Mouse (Mus musculus) testis, postnatal 14 days (tissue): ENCODE measurements at regions not wholly inside any gene's neighbourhood (a gene's known extent, or its start where the extent isn't known, plus 50 kb on each side); places are given as distances from the start of the nearest gene placed in this dataset.

Source experiments
- DNase-seq: peaks from one replicate; pipeline ENCODE4 v3.0.0; 2021; ENCODE audit warnings: low spot score

DNA sequence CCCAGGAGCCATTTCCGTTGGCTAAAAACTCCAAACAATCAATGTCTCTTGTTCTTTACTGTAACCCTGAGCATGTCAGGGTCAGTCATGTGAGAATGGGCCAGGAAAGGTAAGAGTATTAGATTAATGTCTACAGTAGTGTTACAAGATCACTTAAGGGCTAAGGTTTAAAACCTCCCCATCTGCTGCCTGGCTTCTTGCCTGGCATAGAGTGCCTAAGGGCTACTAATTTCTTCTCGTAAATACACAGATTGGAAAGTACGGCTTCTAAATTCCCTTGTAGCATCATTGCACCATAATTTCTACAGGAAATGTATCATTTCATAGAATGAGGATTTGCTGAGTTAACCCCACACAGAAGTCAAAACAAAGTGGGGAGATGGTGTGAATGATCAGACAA, 281.0 kb downstream of the Col12a1 start:
- DNase-seq: no peak

DNA sequence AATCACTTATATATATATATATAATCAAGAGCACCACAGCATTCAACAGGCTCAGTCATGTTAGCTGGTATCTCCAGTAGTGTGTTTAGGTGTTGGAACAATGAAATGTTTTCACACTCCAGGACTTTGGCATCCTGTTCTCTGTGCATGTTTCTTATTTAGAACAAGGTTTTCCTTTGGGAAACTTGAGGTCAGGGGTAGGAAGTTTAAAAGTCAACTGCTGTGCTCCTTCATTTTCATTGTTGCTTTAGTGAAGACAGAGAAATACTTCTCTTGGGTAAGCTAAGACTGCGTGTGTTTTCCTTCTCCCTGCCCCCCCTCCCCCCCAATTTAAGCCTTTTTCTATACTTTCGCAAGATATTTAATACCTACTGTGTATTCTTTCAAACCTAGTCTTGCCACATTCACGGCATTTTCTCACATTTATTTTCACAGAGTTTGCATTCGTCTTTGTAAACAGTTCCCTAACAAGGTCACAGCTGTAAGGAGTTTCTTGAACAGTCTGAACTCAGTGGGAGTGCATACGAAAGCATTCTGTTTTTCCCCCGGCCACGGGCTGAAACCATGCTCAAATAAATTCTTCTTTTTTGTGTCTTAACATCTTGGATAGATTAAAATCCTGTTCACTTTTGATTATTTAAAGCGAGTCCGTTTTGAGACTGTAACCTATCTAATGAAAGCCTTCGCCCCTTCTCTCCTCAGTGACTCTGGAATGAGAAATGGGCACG, 279.2 kb downstream of the Col12a1 start:
- DNase-seq: no peak

DNA sequence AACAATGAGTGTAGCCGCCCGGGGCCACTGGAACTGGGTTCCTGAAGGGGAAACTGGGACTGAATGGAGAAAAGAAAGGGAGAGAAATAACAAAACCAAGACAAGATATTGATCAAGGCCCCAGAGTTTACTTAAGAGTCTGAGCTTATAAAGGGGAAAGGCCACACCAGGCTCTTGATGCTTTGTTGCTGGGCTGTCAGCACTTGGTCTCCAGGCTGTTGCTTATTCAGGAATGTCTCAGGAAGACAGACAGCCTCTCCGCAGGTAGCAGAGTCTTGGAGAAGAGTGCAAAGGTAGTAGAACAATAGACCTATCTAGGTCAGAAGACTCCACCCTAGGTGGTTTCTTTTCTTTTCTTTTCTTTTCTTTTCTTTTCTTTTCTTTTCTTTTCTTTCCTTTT, 263.4 kb downstream of the Col12a1 start:
- DNase-seq: no peak

DNA sequence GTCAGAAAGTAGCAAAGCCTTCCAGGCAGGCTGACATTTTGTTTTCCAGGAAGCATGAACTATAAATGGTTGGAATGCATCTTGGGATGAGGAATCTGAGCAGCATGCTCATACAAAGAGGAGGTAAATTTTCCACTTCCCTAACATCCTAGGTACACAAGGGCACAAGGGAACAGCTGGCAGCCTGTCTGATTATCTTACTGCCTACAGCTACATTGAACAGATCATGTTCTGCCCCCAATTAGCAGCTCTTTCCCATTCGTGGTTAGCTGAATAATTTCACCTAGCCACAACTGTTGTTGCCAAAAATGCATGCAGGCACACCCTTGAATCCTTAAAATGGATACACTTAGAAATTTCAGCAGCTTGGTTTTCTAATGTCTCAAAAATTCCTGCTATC, 239.5 kb downstream of the Col12a1 start:
- DNase-seq: no peak

DNA sequence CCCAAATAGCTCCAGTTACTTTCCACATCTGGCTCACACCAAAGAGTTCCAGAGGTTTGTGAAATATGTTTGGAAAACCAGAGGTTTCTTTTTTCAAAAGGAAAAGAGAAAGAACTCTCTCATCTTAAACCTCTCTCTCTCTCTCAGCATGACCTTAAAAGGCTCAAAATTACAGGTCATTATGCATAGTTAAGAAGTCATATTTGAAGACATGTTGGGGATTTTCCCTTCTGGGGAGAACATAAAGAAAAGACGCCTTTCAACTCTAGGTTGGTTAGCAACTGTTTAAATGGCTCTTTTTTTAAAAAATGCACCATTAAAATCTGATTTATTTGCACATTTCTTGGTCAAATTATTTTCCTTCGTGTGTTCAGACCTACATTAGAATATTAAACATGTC, 218.4 kb downstream of the Col12a1 start:
- no peak for DNase-seq

DNA sequence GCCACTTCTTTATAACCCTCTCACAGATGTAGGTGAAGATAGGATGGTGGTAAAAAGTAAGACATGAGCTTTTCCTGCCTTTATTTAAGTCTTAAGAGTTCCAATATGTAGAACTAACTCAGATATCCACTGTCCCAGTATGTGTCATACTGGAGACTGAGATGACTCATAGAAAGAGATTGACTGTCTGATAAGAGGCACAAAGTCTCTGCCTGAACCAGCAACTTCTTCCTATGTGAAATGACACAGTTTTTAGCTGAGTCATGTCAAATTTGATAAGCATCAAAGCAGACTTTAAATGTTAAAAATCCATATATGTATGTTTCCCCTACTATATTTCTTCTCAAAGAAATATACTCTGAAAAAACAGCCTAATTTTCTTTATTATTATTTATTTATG, 216.6 kb downstream of the Col12a1 start:
- no peak for DNase-seq

DNA sequence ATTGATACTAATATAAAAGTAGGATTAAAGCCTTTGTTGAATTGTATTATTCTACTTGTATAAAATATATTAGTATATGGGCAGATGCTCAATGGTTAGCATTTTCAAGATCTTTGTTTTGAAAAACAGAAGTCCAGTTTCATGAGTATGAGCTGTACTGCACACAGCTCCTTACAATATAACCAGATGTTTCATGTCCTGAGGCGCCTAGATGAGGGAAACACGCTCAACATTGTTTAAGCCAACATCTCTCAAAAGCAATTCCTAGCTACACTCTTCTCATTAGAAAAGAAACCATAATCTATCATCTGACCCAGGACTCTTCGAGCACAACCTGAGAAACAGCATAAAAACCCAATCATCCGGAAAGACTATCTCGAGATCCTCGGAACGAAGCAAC, 202.2 kb downstream of the Col12a1 start:
- DNase-seq: no peak

DNA sequence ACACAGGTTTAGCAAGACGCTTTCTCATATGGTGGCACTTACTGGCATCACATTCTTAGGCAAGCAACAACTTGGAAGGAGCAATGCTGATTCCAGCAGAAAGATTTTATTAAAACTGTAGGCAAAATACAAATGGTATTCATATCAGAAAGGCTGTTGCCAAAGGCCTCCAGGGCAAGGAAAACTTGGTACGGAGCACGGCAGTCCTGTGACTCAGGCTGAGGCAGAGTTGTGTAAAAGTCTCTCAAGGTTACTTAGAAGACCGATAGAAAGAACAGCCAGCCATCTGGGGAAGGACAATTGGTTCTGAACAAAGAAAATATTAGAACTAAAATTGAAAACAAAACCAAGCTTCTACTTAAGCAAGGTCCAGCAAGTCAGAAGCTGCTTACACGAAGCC, 201.2 kb downstream of the Col12a1 start:
- peak; percentile 12 for DNase-seq

DNA sequence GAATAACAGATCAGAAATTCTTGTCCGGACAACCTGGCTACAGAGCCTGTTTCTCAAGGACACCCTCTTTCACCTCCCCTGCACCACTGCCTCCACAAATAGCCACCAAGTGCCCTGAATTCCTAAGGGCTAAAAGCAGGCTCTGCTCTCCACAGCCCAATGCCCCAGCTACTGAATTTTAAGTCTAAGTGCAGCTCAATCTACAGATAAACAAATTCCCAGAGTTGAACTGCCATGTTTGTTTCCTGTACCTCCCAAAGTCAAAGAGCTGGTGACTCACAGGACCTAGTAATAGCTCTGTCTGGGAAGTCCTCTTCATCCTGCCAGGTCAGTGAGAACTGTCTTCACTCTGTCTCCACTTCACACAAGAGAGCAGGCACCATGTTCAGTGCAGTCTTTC, 200.0 kb downstream of the Col12a1 start:
- no peak for DNase-seq

DNA sequence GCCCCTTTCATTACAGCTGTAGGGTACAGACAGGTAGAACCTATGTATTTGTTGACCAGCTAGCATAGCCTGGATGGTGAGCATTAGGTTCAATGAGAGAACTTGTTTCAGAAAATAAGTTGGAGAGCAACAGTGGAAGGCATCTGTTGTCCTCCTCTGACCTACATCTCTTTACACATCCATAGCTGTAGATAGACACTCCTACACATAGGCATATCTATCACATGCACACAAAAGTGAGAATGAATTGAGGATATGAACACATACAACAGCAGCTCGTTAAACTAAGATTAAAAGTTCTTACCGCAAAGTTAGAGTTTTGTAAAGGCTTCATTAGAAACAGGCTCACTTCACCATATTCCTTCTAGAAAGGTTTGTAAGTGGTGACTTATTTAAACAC, 198.1 kb downstream of the Col12a1 start:
- no peak for DNase-seq

DNA sequence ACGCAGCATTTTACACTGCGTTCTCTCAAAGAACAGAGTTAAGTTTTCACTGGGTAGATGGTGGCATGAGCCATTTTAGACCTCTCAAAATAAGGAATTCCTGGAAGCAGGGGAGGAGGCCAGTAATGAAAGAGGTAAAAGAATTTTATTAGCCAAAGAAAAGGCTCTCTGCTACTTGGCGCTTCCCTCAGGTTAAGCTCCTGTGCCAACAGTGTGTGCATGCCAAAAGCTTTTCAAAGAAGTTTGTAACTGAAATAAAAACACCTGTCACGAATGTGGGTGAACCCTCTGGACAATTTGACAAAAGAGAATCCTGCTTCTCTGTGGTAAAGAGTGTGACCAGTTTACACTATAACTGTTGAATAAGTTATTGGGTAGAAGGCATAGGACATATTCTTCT, 195.6 kb downstream of the Col12a1 start:
- DNase-seq: no peak

DNA sequence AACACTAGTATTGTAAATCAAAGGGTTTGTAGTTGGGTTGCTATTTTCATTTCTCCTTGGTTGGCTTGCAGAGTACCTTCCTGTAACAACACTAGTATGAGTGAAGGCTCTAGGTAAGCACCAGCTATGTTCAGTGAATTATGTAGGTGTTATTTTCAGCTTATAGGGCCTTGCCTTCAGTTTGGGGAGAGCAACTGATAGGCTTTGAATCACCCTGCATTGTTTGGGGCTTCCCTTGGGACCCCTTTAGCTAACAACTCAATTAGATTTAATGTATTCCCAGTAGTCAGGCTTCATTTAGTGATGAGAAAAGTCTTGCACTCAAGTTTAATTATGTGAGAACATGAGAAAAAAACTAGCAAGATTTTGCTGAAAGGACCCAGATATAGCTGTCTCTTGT, 193.6 kb downstream of the Col12a1 start:
- no peak for DNase-seq

DNA sequence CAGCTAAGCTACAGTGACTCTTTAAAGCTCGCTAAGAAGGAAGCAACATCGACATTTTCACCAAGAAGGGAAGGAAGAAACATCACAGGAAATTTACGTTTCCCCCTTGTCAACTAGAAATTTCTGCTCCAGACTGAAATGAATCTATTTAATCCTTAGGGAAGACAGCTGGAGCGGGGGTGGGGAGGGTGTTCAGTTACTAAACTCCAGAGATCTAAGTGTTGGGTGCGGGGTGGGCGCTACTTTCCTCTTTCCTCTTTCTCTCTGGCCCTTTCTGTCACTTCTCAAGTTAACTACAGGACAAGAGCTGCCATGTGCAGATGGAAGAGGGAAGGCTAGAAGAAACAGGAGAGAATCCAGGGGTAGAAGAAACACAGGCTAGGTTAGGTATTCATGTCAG, 192.2 kb downstream of the Col12a1 start:
- DNase-seq: no peak

DNA sequence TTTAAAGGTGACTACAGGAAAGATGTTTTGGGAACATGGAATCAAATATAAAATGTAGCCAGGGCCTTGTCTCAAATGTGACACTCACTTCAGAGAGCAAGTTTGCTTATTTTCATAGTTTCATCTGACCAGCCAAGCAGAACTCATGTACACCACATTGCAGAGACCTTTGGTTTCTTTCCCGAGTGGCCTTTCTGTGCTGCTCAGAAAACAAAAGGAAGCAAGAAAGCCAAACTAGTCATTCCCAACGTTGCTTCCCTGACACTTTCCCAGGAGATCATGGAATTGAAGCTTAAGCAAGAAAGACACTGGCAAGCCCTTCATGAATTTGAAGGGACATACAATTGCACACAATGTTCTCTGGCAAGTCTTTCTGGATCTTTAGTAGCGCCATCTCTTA, 191.3 kb downstream of the Col12a1 start:
- DNase-seq: no peak
